Mouse (Mus musculus) CD4-positive, CD25-positive, alpha-beta regulatory T cell, adult 2 months (primary cell): Measurements from ENCODE around the gene Theg.
A peak's percentile ranks its signal among the peaks of the same experiment; 100 is the strongest.

Source experiments
- DNase-seq: peaks from one replicate; pipeline ENCODE4 v3.0.0-alpha.2; 2012; ENCODE audit warnings: low read depth, low spot score

The Theg gene

GRCm38 (mm10) chr10:79556951-79557350 is 30.2 kb downstream of the Theg start:
- DNase-seq: no peak

- no peak for DNase-seq
These were observed 31.9 kb downstream of the Theg start for GRCm38 (mm10) chr10:79555238-79555724.

GRCm38 (mm10) chr10:79554330-79555237 is 32.5 kb downstream of the Theg start, which contains the start of gene Mier2:
TSS of gene Mier2 (minus strand) at chr10:79555199.
- DNase-seq: peak; percentile 91

GRCm38 (mm10) chr10:79553691-79554090 is 33.4 kb downstream of the Theg start:
- no peak for DNase-seq

GRCm38 (mm10) chr10:79553176-79553575 is 34.0 kb downstream of the Theg start:
- no peak for DNase-seq

GRCm38 (mm10) chr10:79552531-79552930 is 34.6 kb downstream of the Theg start:
- DNase-seq: no peak

GRCm38 (mm10) chr10:79550366-79550765 is 36.8 kb downstream of the Theg start:
- DNase-seq: no peak

- DNase-seq: no peak
These were observed 38.0 kb downstream of the Theg start for GRCm38 (mm10) chr10:79548971-79549723.

GRCm38 (mm10) chr10:79548546-79548945 is 38.6 kb downstream of the Theg start:
- no peak for DNase-seq

- DNase-seq: no peak
These were observed 39.9 kb downstream of the Theg start for GRCm38 (mm10) chr10:79547148-79547675.

GRCm38 (mm10) chr10:79546483-79546882 is 40.6 kb downstream of the Theg start:
- no peak for DNase-seq

- DNase-seq: no peak
These were observed 41.2 kb downstream of the Theg start for GRCm38 (mm10) chr10:79545891-79546290.

- DNase-seq: no peak
These were observed 42.5 kb downstream of the Theg start for GRCm38 (mm10) chr10:79544631-79545030.

- no peak for DNase-seq
These were observed 43.1 kb downstream of the Theg start for GRCm38 (mm10) chr10:79543884-79544597.

- DNase-seq: no peak
These were observed 45.0 kb downstream of the Theg start for GRCm38 (mm10) chr10:79542171-79542570.

- no peak for DNase-seq
These were observed 45.6 kb downstream of the Theg start for GRCm38 (mm10) chr10:79541522-79541921.

GRCm38 (mm10) chr10:79540746-79541145 is 46.4 kb downstream of the Theg start:
- DNase-seq: no peak

GRCm38 (mm10) chr10:79539701-79540495 is 47.2 kb downstream of the Theg start:
- DNase-seq: no peak

- DNase-seq: no peak
These were observed 48.3 kb downstream of the Theg start for GRCm38 (mm10) chr10:79538873-79539272.

- DNase-seq: no peak
These were observed 48.8 kb downstream of the Theg start for GRCm38 (mm10) chr10:79538323-79538722.

- DNase-seq: no peak
These were observed 49.4 kb downstream of the Theg start for GRCm38 (mm10) chr10:79537781-79538180.
